Mouse (Mus musculus) liver, embryonic 16.5 days (tissue): ENCODE data around the gene Cdc6. TPM values are rescaled to one million over a fixed set of nuclear protein-coding genes. Genes with fewer than 3 reads are reported as not detected.

Experiments used
- ATAC-seq: fragments of 200-750 bp; cut with Nextera tagmentation; 2 replicates; pipeline ENCODE4 v1.8.0; 2017; ENCODE audit warnings: low read depth, mild to moderate bottlenecking, moderate number of reproducible peaks, moderate library complexity
- H3K27ac ChIP-seq: fragments of 300-500 bp; sonication (generic); 2 replicates; pipeline ENCODE4 v1.5.1; 2014; ENCODE audit warnings: mild to moderate bottlenecking, low read length
- H3K27me3 ChIP-seq: fragments of 300-500 bp; sonication (generic); 2 replicates; pipeline ENCODE4 v1.6.1; 2014; ENCODE audit warnings: low read depth, low read length, mixed read lengths; ENCODE audit not compliant: control insufficient read depth, insufficient read depth
- H3K36me3 ChIP-seq: fragments of 300-500 bp; sonication (generic); 2 replicates; pipeline ENCODE4 v1.6.1; 2014; ENCODE audit warnings: mild to moderate bottlenecking; ENCODE audit not compliant: control insufficient read depth, insufficient read depth
- H3K4me1 ChIP-seq: fragments of 300-500 bp; sonication (generic); 2 replicates; pipeline ENCODE4 v1.6.1; 2014; ENCODE audit warnings: low read depth, low read length, mixed read lengths; ENCODE audit not compliant: control insufficient read depth
- H3K4me2 ChIP-seq: fragments of 300-500 bp; sonication (generic); 2 replicates; pipeline ENCODE4 v1.6.1; 2014; ENCODE audit warnings: low read depth, low read length, mixed read lengths
- H3K4me3 ChIP-seq: fragments of 300-500 bp; sonication (generic); 2 replicates; pipeline ENCODE4 v1.5.1; 2014; ENCODE audit warnings: low read depth, mild to moderate bottlenecking, low read length
- H3K9ac ChIP-seq: fragments of 300-500 bp; sonication (generic); 2 replicates; pipeline ENCODE4 v1.6.1; 2014; ENCODE audit warnings: low read depth, low read length
- H3K9me3 ChIP-seq: fragments of 300-500 bp; sonication (generic); replicated peaks from 2 replicates; pipeline ENCODE4 v1.6.1; 2016; ENCODE audit warnings: low read length; ENCODE audit not compliant: control insufficient read depth
- WGBS: fragments of 180-500 bp; shearing (Covaris S2); extraction: QIAGEN DNeasy Blood & Tissue Kit; methylation state at CpG from one replicate; pipeline ENCODE4 v1.1.7; 2014; ENCODE audit not compliant: insufficient replicate concordance; 5-methylcytosine and 5-hydroxymethylcytosine counted together
- polyA plus RNA-seq: library from polyadenylated mRNA; unstranded; fragments of >200 nt; fragmentation: Nextera tagmentation; extraction: Ambion mirVana; gene quantifications from 2 replicates; pipeline ENCODE4 v1.2.1, GENCODE M21; 2015

Cdc6 gene
- polyA plus RNA-seq, 1 experiment from 2014 or later = 52.7 TPM

DNA sequence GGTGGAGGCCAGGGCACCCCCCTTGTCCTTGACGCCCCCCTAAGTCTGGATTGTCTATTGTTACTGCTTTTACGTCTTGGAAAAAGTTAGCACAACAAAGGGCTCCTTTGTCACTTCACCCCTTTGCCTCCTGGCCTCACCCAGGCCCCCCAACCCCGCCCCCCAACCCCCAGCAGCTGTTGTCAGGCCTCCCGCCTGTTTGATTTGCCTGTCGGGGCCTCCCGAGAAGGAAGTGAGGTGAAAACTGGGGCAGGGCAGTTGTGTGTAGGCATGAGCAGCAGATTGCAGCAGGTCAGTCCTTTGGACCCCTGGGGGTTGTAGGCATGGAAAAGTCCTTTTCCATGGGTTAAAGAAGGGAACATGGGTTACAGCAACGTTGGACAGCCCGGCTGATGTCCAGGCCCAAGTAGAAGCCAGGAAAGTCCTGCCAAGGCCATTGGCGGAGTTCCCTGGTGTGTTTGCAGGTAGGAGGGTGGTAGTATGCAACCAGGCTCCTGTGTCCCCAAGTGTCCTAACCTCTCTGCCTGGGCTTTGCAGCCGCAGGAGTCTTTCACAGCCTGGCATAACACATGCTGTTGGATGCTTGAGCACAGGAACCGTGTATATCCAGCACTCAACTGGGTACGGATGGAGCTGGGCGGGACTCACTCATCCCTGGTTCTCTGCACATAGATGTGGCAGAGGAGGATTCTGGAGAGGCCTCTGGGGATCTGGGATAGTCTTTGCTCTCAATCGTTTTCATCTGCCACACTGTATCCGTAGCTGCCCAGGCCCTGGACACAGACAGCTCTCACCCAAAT, 57.2 kb downstream of the Cdc6 start:
- Histone ChIP-seq H3K9ac (no peak overlapping the region), H3K4me1 (peaks cover 52% of the 10 kb centered on the region), H3K9me3 (no peaks in the 10 kb centered on the region), H3K27me3 (peaks cover 65% of the 10 kb centered on the region), H3K4me3 (no peak overlapping the region), H3K27ac (peak overlapping the region; percentile 67; the same call in 1 of the 2 replicates), H3K36me3 (no peaks in the 10 kb centered on the region), H3K4me2 (peak overlapping the region; percentile 99; the same call in 1 of the 2 replicates)
- ATAC-seq = no peak
- WGBS = 37% methylated on average over 15 of the region's 15 CpGs

GRCm38 (mm10) chr11:98965416-98966077, 57.9 kb downstream of the Cdc6 start:
- Histone ChIP-seq H3K27me3 (peaks cover 58% of the 10 kb centered on the region), H3K4me2 (no peak overlapping the region)
- WGBS = 35% methylated on average over 11 of the region's 11 CpGs

GRCm38 (mm10) chr11:98966499-98967141, 59.0 kb downstream of the Cdc6 start:
- Histone ChIP-seq H3K27ac (no peak overlapping the region), H3K4me2 (no peak overlapping the region), H3K27me3 (peaks cover 47% of the 10 kb centered on the region), H3K36me3 (no peaks in the 10 kb centered on the region), H3K4me3 (no peak overlapping the region), H3K9me3 (no peaks in the 10 kb centered on the region), H3K9ac (no peak overlapping the region), H3K4me1 (peaks cover 40% of the 10 kb centered on the region)
- ATAC-seq = no peak
- WGBS = 29% methylated on average over 9 of the region's 9 CpGs

More at GRCm38 (mm10) chr11:98965416-98966077, 57.9 kb downstream of the Cdc6 start:
- Histone ChIP-seq H3K4me1 (peaks cover 45% of the 10 kb centered on the region), H3K27ac (no peak overlapping the region), H3K9ac (no peak overlapping the region), H3K9me3 (no peaks in the 10 kb centered on the region), H3K4me3 (no peak overlapping the region), H3K36me3 (no peaks in the 10 kb centered on the region)
- ATAC-seq = no peak

DNA sequence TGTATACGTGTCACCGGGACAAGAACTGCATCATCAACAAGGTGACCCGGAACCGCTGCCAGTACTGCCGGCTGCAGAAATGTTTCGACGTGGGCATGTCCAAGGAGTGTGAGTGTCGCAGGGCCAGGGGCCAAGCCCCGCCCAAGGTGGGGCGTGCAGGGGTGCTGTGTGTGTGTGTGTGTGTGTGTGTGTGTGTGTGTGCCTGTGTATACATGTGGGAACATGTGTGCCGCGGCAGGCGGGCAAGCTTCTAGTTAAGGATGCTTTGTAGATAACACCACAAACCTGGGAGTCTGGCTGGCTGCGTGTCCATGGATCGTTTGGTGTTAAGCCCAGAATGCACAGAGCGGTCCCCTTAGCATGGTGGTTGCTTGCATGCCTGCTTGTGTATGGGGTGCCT, 60.5 kb downstream of the Cdc6 start:
- Histone ChIP-seq H3K9ac (no peak overlapping the region), H3K4me3 (no peak overlapping the region), H3K36me3 (0 out of 2 replicates have a peak, but pooled peaks cover 2% of the 10 kb centered on the region), H3K9me3 (no peaks in the 10 kb centered on the region), H3K27me3 (peaks cover 33% of the 10 kb centered on the region), H3K27ac (no peak overlapping the region), H3K4me1 (peaks cover 28% of the 10 kb centered on the region), H3K4me2 (no peak overlapping the region)
- ATAC-seq = no peak
- WGBS = 76% methylated on average over 16 of the region's 16 CpGs

DNA sequence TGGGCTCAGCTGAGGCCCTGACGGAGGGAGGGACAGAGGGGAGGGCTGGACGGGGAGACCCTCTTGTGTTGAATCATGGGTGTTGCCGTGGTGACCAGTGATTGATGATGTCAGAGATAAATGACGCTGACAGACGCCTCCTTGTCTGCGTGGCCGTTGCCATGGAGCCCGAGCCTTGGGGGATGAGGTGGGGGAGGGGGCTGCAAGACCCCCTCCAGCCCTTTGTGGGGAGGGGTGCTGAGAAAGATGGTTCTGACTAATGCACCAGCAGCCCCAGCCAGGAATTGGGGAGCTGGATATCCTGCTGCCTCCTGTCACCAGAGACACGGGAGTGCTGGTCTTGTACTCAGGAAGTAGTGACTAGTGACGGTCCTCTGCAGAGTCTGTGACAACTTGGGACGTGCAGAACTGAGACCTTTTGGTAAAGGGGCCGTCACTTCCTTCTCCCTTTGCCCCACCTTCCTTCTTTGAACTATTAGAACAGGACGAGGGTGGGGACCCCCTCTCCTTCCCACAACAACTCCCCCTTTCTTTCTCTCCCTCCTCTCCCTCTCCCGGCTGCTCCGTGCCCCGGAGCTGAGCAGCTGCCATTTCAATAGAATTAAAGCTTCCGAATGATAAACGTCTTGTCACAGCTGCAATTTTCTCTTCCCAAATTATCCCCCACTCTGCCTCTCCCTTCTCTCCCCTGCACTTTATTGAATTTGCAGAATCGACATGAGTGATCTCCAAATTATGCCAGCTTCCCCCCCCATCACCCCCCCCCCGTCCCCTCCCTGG, 61.3 kb downstream of the Cdc6 start:
- H3K4me3 ChIP-seq = no peak overlapping the region
- 0 out of 2 replicates have a peak, but pooled peaks cover 2% of the 10 kb centered on the region for H3K36me3 ChIP-seq
- H3K27ac ChIP-seq = no peak overlapping the region
- peaks cover 24% of the 10 kb centered on the region for H3K27me3 ChIP-seq
- 11% methylated on average over 20 of the region's 20 CpGs for WGBS
- peaks cover 19% of the 10 kb centered on the region for H3K4me1 ChIP-seq
- no peak overlapping the region for H3K9ac ChIP-seq
- no peak overlapping the region for H3K4me2 ChIP-seq
- ATAC-seq = no peak
- no peaks in the 10 kb centered on the region for H3K9me3 ChIP-seq

- 28% methylated on average over 16 of the region's 17 CpGs for WGBS
These were observed 61.9 kb downstream of the Cdc6 start for GRCm38 (mm10) chr11:98969496-98969927.

DNA sequence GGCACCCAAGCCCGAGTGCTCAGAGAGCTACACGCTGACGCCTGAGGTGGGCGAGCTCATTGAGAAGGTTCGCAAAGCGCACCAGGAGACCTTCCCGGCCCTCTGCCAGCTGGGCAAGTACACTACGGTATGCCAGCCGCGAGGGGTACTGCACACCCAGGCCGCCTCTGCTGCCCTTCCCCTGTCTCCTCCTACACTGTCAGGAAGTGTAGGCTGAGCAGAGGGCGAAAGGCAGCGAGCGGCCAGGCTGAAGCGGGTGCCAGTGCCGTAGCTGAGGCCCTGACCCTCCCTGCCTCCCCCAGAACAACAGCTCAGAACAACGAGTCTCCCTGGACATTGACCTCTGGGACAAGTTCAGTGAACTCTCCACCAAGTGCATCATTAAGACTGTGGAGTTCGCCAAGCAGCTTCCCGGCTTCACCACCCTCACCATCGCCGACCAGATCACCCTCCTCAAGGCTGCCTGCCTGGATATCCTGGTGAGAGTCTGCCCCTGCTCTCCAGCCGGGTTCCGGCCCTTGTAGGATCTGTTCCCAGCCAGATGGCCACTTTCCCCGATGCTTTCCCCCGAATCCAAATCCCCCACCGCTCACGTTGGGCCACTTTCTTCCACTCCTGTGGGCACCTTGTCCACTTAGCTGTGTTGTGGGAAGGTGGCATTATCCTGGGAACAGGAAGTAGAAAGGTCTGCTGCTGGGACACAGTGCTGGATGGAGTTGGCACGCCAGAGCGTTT, 62.8 kb downstream of the Cdc6 start:
- Histone ChIP-seq H3K4me1 (peaks cover 5% of the 10 kb centered on the region), H3K4me2 (no peak overlapping the region), H3K9ac (no peak overlapping the region), H3K36me3 (0 out of 2 replicates have a peak, but pooled peaks cover 2% of the 10 kb centered on the region), H3K27ac (no peak overlapping the region), H3K27me3 (peaks cover 10% of the 10 kb centered on the region), H3K4me3 (no peak overlapping the region), H3K9me3 (no peaks in the 10 kb centered on the region)
- ATAC-seq = no peak
- WGBS = 75% methylated on average over 29 of the region's 29 CpGs

More at GRCm38 (mm10) chr11:98969496-98969927, 61.9 kb downstream of the Cdc6 start:
- Histone ChIP-seq H3K27ac (no peak overlapping the region), H3K4me2 (no peak overlapping the region), H3K4me1 (peaks cover 13% of the 10 kb centered on the region), H3K27me3 (peaks cover 18% of the 10 kb centered on the region), H3K9me3 (no peaks in the 10 kb centered on the region), H3K9ac (no peak overlapping the region), H3K4me3 (no peak overlapping the region), H3K36me3 (0 out of 2 replicates have a peak, but pooled peaks cover 2% of the 10 kb centered on the region)
- no peak for ATAC-seq
